Mouse (Mus musculus) cerebellum, adult 2 months (tissue): Measurements from ENCODE around the gene Cd9.

Experiments
- CTCF ChIP-seq: fragments of 200-500 bp; IDR thresholded peaks from 2 replicates; pipeline ENCODE4 v1.5.1; 2011; ENCODE audit warnings: low read depth, mild to moderate bottlenecking, control low read depth, low read length, moderate library complexity, borderline replicate concordance; ENCODE audit not compliant: insufficient read depth
- POLR2A ChIP-seq: fragments of 200-500 bp; IDR thresholded peaks from 2 replicates; pipeline ENCODE4 v1.6.1; 2011; ENCODE audit warnings: low read length, control low read depth, borderline replicate concordance; ENCODE audit not compliant: insufficient read depth

DNA sequence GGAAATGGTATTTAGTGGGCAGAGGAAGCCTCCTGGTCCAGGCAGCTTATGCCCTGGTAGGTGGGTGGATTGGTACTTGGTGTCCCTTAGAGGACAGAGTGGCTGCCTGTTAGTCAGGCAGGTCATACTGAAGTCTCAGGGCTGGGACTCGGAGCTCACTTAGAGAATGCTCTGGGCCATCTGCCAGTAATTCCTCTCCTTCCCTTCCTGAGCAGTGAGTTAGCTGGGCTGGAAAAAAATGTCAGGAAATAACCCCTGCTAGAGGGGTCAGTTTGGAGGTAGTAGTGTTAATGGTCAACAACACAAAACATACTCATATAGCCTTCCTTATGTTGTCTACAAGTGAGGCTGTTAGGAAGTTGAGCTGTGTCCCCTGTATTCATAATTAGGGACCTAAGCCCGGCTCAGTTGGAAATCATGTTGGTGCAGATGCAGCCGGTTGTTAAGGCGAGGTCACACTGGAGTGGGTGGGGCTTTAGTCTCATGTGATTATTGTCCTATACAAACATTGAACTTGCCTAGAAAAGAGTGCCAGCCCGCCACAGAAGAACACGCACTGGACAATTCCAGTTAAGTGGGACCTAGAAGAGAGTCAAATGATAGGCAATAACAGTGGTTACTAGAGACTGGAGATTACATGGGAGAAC, 18.5 kb upstream of the Cd9 start:
- TF ChIP-seq POLR2A (no peak), CTCF (no peak)
